In genomic region chr3:128525427-128525826, GRCm38 (mm10) we compare ENCODE assay signal across 29 mouse cellular contexts.
"Had no signal": no experiment of that assay in that cellular context is flagged by ENCODE, and none has a peak within 500 bp of the region (broad histone marks: within the 10 kb centered on the region; RNA-seq: fewer than 3 reads in every experiment).

No protein-coding gene starts in this region.

- H3K4me3 ChIP-seq: embryonic facial prominence, embryonic 12.5 days; embryonic facial prominence, embryonic 13.5 days; embryonic facial prominence, embryonic 15.5 days; erythroblast, embryonic 14.5 days; forebrain, embryonic 10.5 days; forebrain, embryonic 12.5 days; forebrain, embryonic 13.5 days; forebrain, embryonic 15.5 days; gastrocnemius, adult 2 months; heart, adult 2 months; heart, embryonic 10.5 days had no signal

- H3K27me3 ChIP-seq: embryonic facial prominence, embryonic 12.5 days; embryonic facial prominence, embryonic 15.5 days; forebrain, embryonic 12.5 days; forebrain, embryonic 13.5 days; forebrain, embryonic 15.5 days had no signal

- H3K9me3 ChIP-seq: embryonic facial prominence, embryonic 12.5 days; embryonic facial prominence, embryonic 13.5 days; embryonic facial prominence, embryonic 15.5 days; forebrain, embryonic 10.5 days; forebrain, embryonic 12.5 days; forebrain, embryonic 13.5 days; forebrain, embryonic 15.5 days; heart, embryonic 10.5 days had no signal

- H3K27ac ChIP-seq: embryonic facial prominence, embryonic 12.5 days; embryonic facial prominence, embryonic 13.5 days; embryonic facial prominence, embryonic 15.5 days; forebrain, embryonic 10.5 days; forebrain, embryonic 12.5 days; forebrain, embryonic 13.5 days; forebrain, embryonic 15.5 days; gastrocnemius, adult 2 months; heart, adult 2 months; heart, embryonic 10.5 days had no signal

- H3K4me2 ChIP-seq: embryonic facial prominence, embryonic 12.5 days; embryonic facial prominence, embryonic 13.5 days; embryonic facial prominence, embryonic 15.5 days; forebrain, embryonic 12.5 days; forebrain, embryonic 13.5 days; forebrain, embryonic 15.5 days; heart, embryonic 11.5 days had no signal

- H3K4me1 ChIP-seq: embryonic facial prominence, embryonic 12.5 days; forebrain, embryonic 10.5 days; heart, embryonic 10.5 days had no signal

- H3K36me3 ChIP-seq: embryonic facial prominence, embryonic 12.5 days; embryonic facial prominence, embryonic 13.5 days; embryonic facial prominence, embryonic 15.5 days; forebrain, embryonic 10.5 days; forebrain, embryonic 12.5 days; forebrain, embryonic 15.5 days; heart, embryonic 10.5 days had no signal

- H3K9ac ChIP-seq: embryonic facial prominence, embryonic 12.5 days; embryonic facial prominence, embryonic 13.5 days; embryonic facial prominence, embryonic 15.5 days; forebrain, embryonic 12.5 days; forebrain, embryonic 13.5 days; forebrain, embryonic 15.5 days; forebrain, postnatal 0 days had no signal

- DNase-seq: cerebellum, adult 2 months; cerebellum, adult 9-10 months; cerebellum, adult 9-11 months; cerebellum, postnatal 10 days; cerebellum, postnatal 14 days; cerebellum, postnatal 25 days; cerebellum, postnatal 36 days; embryo, embryonic 11 days; forebrain, postnatal 0 days; gastrocnemius, adult 2 months; gastrocnemius, postnatal 10 days; gastrocnemius, postnatal 14 days; gastrocnemius, postnatal 25 days; gastrocnemius, postnatal 36 days; heart, adult 11 months; heart, adult 18-20 months; heart, adult 2 months had no signal

- ATAC-seq: forebrain, embryonic 13.5 days; forebrain, embryonic 14.5 days; forebrain, embryonic 15.5 days; forebrain, embryonic 16.5 days; forebrain, postnatal 0 days had no signal
